Mouse (Mus musculus) forebrain, embryonic 15.5 days (tissue): Measurements from ENCODE around the gene Kdelr3. TPM values are rescaled to one million over a fixed set of nuclear protein-coding genes. Genes with fewer than 3 reads are reported as not detected.
A peak's percentile ranks its signal among the peaks of the same experiment; 100 is the strongest.

ENCODE experiments used
- ATAC-seq: fragments of 200-750 bp; cut with Nextera tagmentation; replicated peaks from 2 replicates; pipeline ENCODE4 v1.8.0; 2017; ENCODE audit warnings: mild to moderate bottlenecking, moderate TSS enrichment, moderate library complexity
- H3K27ac ChIP-seq: fragments of 300-500 bp; sonication (generic); replicated peaks from 2 replicates; pipeline ENCODE4 v1.5.1; 2015; ENCODE audit warnings: mild to moderate bottlenecking, inconsistent platforms
- H3K27me3 ChIP-seq: fragments of 300-500 bp; sonication (generic); 2 replicates; pipeline ENCODE4 v1.6.1; 2015; ENCODE audit warnings: inconsistent platforms
- H3K36me3 ChIP-seq: fragments of 300-500 bp; sonication (generic); 2 replicates; pipeline ENCODE4 v1.6.1; 2015; ENCODE audit warnings: mild to moderate bottlenecking, inconsistent platforms
- H3K4me1 ChIP-seq: fragments of 300-500 bp; sonication (generic); 2 replicates; pipeline ENCODE4 v1.6.1; 2015; ENCODE audit warnings: inconsistent platforms
- H3K4me2 ChIP-seq: fragments of 300-500 bp; sonication (generic); replicated peaks from 2 replicates; pipeline ENCODE4 v1.6.1; 2015; ENCODE audit warnings: mild to moderate bottlenecking, inconsistent platforms
- H3K4me3 ChIP-seq: fragments of 300-500 bp; sonication (generic); 2 replicates; pipeline ENCODE4 v1.5.1; 2015; ENCODE audit warnings: mild to moderate bottlenecking, inconsistent platforms
- H3K9ac ChIP-seq: fragments of 300-500 bp; sonication (generic); replicated peaks from 2 replicates; pipeline ENCODE4 v1.6.1; 2015; ENCODE audit warnings: mild to moderate bottlenecking, inconsistent platforms
- H3K9me3 ChIP-seq: fragments of 300-500 bp; sonication (generic); 2 replicates; pipeline ENCODE4 v1.6.1; 2016; ENCODE audit warnings: inconsistent platforms
- WGBS: fragments of 180-500 bp; shearing (Covaris S2); methylation state at CpG from one replicate; pipeline ENCODE4 v1.1.7; 2015; ENCODE audit warnings: mixed read lengths; 5-methylcytosine and 5-hydroxymethylcytosine counted together
- polyA plus RNA-seq: library from polyadenylated mRNA; unstranded; fragments of >200 nt; fragmentation: Nextera tagmentation; extraction: Ambion mirVana; gene quantifications from 2 replicates; pipeline ENCODE4 v1.2.1, GENCODE M21; 2015

The Kdelr3 gene
- polyA plus RNA-seq, 1 experiment from 2014 or later, result 5.3 TPM

DNA sequence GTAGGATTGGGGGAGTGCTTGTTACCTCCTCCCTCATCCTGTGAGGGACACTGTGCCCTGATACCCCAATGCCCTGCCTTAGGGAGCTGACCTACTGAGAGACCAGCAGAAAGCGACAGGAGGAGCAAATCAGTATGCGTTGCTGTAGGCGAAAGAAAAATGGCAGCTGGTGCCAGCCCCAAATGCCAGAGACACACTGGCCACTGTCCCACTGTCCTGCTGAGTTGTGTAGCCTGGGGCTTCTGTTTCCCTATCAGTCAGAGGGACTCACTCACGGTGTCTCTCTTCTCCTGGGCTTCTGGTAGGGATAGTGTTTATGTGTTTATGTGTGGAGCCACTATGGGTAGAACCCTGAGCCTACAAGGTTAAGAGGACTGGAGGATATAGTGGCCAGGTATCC lies 1.5 kb downstream of the Kdelr3 start:
- ATAC-seq, result no peak

DNA sequence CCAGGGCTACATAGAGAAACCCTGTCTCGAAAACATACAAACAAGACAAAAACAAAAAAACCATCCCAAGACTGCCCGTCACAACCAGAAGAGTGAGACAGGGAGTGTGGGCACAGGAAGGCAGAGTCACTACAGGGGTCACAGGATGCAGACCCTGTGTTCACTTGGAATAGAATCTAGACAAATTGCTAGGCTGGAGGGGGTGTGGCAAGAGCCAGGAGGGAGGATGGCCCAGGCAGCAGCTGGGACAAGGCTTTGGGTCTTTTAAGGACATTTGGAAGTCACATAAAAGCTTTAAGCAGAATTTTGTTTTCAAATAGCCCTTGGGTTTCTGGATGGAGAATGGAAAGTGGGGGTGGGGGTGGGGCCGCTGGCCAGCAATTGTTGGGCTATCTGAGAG lies 2.4 kb downstream of the Kdelr3 start:
- Histone ChIP-seq H3K9me3 (no peaks in the 10 kb centered on the region), H3K4me2 (no peak overlapping the region), H3K4me3 (no peak overlapping the region), H3K4me1 (peaks cover 12% of the 10 kb centered on the region), H3K27ac (no peak overlapping the region), H3K36me3 (no peaks in the 10 kb centered on the region), H3K27me3 (peaks cover 41% of the 10 kb centered on the region), H3K9ac (no peak overlapping the region)
- WGBS, result 85% methylated on average over 3 of the region's 3 CpGs
- ATAC-seq, result no peak

More for the DNA sequence above, 1.5 kb downstream of the Kdelr3 start:
- 62% methylated on average over 4 of the region's 4 CpGs for WGBS
- H3K4me3 ChIP-seq, result no peak overlapping the region
- H3K27me3 ChIP-seq, result peaks cover 45% of the 10 kb centered on the region
- H3K36me3 ChIP-seq, result no peaks in the 10 kb centered on the region
- no peak overlapping the region for H3K4me2 ChIP-seq
- no peak overlapping the region for H3K9ac ChIP-seq
- no peak overlapping the region for H3K27ac ChIP-seq
- peaks cover 12% of the 10 kb centered on the region for H3K4me1 ChIP-seq
- H3K9me3 ChIP-seq, result no peaks in the 10 kb centered on the region

DNA sequence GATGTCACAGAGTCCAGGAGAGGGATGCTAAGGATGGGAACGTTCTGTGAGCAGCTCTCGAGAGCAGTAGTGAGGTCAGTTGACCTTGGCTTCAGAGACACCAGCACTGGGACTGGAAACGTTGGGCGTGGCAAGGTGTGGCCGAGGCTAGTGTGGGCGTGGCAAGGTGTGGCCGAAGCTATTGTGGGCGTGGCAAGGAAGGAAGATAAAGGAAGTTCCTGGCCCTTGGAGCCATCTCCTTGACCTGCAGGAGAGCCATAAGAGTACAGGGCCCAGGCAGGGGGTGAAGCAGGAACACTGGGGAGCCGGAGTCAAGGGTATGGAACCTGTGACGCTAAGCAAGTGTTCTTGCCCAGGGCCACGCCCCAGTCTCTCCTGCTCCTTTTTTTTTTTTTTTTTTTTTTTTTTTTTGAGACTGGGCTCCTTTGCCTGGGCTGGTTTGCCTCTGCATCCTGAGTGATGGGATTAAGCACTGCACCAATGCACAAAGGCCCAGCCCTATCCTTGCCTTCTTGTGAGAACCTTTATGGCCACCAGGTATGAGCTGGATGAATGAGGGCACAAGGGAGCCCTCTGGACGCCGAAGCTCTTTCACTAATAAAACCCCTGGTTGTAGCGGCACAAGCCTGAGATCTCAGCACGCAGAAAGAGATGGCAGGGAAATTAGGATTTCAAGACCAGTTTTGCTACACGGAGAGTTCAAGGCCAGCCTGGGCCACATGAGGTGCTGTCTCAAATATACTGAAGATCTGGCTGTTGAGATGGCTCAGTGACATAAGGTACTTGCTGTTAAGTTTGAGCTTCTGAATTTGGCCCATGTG lies 3.4 kb downstream of the Kdelr3 start:
- Histone ChIP-seq H3K4me2 (no peak overlapping the region), H3K27me3 (peaks cover 30% of the 10 kb centered on the region), H3K9ac (no peak overlapping the region), H3K4me3 (no peak overlapping the region), H3K27ac (no peak overlapping the region), H3K9me3 (no peaks in the 10 kb centered on the region), H3K4me1 (peaks cover 12% of the 10 kb centered on the region), H3K36me3 (no peaks in the 10 kb centered on the region)
- no peak for ATAC-seq
- 49% methylated on average over 16 of the region's 16 CpGs for WGBS

DNA sequence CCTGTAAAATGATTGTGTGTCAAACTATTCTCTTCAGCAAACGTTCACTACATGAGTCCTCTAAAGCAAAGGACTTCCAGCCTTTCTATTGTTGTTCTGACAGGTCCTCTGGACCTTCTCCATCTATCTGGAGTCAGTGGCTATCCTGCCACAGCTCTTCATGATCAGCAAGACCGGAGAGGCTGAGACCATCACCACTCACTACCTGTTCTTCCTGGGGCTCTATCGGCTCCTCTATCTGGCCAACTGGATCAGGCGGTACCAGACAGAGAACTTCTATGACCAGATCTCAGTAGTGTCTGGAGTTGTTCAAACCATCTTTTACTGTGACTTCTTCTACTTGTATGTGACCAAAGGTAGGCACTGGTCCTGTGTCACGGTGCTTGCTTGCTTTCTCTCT lies 9.4 kb downstream of the Kdelr3 start:
- no peak for ATAC-seq
- 83% methylated on average over 5 of the region's 5 CpGs for WGBS

DNA sequence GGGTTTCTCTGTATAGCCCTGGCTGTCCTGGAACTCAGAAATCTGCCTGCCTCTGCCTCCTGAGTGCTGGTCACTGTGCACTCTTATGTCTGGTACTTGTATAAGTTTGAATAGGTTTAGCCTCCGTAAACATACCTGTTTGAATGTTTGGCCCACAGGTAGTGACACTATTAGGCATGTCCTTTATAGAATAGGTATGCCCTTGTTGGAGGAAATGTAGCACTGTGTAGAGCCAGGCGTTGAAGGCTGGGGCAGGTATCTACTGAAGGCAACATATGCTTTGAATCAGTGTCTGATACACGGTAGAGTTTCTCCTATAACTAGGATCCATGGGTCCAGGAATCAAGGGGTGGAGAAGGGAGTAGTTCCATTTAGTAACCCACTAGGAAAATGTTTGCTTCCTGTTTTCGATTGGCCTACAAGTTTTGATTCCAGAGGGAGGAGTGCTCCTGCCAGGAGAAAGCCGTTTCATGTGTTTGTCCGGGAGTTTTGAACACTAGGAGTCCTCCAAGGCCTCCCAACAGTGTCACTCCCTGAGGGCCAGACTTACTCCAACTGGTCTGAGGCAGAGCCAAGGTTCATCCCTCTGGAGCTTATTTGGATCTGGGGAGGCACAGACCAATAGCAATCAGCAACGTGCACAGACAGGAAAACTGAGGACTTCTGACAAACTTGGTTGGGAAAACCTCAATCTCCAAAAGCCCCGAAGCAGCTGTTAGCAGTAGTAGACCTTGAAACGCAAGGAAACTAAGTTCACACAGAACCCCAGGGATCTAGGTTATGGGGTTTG lies 10.0 kb downstream of the Kdelr3 start:
- Histone ChIP-seq H3K4me2 (no peak overlapping the region), H3K9me3 (no peaks in the 10 kb centered on the region), H3K36me3 (peaks cover 52% of the 10 kb centered on the region), H3K4me1 (no peaks in the 10 kb centered on the region), H3K27ac (0 out of 2 replicates have a peak overlapping the region, but pooled peaks have one; percentile 8), H3K4me3 (no peak overlapping the region), H3K27me3 (no peaks in the 10 kb centered on the region), H3K9ac (no peak overlapping the region)
- ATAC-seq, result no peak
- WGBS, result 67% methylated on average over 9 of the region's 9 CpGs

More for the DNA sequence above, 9.4 kb downstream of the Kdelr3 start:
- no peak overlapping the region for H3K27ac ChIP-seq
- no peaks in the 10 kb centered on the region for H3K9me3 ChIP-seq
- H3K9ac ChIP-seq, result no peak overlapping the region
- H3K36me3 ChIP-seq, result peaks cover 46% of the 10 kb centered on the region
- no peak overlapping the region for H3K4me3 ChIP-seq
- no peaks in the 10 kb centered on the region for H3K27me3 ChIP-seq
- no peaks in the 10 kb centered on the region for H3K4me1 ChIP-seq
- H3K4me2 ChIP-seq, result no peak overlapping the region

DNA sequence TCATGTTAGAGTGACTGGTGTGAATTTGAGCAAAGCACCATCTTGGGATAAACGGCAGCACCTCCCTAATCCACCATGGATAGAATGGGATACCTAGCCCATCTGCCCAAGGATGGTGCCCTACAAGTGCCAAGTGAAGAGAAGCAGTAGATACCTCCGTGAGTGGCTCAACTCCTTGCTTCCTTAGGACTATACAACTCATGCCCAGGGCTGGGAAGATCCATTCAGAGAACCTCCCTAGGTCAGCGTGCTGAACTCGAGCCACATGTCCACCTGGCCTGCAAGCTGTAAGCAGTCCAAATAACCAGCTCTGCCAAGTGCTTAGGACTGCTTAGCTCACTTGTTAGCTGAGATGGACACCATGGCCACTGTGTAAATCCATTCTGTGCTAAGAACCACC lies 11.0 kb downstream of the Kdelr3 start:
- Histone ChIP-seq H3K9me3 (no peaks in the 10 kb centered on the region), H3K36me3 (peaks cover 62% of the 10 kb centered on the region), H3K4me3 (no peak overlapping the region), H3K4me2 (no peak overlapping the region), H3K9ac (no peak overlapping the region), H3K4me1 (no peaks in the 10 kb centered on the region), H3K27me3 (no peaks in the 10 kb centered on the region), H3K27ac (no peak overlapping the region)
- no peak; the same call in 1 of the 2 replicates for ATAC-seq
- 82% methylated on average over 4 of the region's 4 CpGs for WGBS

DNA sequence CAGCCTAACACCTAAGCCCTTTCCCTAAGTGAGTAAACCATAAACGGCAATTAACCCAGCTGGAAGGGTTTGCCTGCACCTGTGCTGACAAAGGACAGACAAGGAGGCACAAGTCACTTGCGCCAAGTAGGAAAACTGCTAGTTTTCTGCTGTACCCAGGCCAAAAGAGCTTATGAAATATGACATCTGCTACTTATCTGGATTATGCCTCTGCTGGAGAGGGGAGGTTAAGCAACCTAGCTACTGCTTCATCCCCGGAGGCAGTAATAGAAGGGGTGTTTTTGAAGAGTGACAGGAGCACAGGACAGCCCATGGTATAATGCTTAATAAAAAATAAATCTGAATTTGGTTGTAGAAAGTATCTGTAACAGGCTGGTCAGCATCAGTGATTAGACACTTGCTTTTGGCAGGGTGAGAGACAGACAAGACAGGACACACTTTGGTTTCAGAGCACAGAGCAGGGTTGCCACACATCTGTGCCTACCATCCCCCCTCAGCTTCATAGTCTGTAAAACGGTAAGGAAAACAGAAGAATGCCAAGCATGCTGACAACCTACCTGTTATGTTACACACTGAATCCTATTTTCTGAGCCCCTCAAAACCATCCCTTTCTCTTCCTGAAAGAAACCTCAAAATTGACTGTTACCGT lies 11.9 kb downstream of the Kdelr3 start:
- ATAC-seq, result no peak
- Histone ChIP-seq H3K4me1 (no peaks in the 10 kb centered on the region), H3K27ac (peak overlapping the region; percentile 31; the same call in 1 of the 2 replicates), H3K4me3 (no peak overlapping the region), H3K27me3 (no peaks in the 10 kb centered on the region), H3K36me3 (peaks cover 70% of the 10 kb centered on the region), H3K9me3 (no peaks in the 10 kb centered on the region), H3K4me2 (no peak overlapping the region), H3K9ac (no peak overlapping the region)
- 70% methylated on average over 5 of the region's 5 CpGs for WGBS

DNA sequence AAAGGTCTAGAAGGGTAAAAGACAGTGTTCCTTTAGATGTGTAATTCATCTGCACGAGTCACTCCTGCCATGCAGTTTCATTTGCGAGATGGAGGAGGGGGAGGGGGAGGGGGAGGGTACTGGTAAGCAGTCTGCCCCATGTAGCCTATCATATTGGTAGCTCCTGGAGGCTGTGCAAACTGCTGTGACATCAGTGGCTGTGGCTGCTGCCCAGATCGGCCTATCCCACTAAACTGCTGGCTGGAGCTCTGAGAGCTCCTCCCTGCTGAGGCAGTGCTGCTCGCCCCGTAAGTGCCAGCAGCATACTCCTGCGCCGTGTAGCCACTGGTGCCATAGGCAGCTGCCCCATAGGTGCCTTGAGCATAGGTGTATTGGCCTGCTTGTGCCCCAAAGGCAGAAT lies 13.7 kb downstream of the Kdelr3 start:
- ATAC-seq, result 0 out of 2 replicates have a peak, but pooled peaks have one; percentile 21
- Histone ChIP-seq H3K9me3 (no peaks in the 10 kb centered on the region), H3K27ac (no peak overlapping the region), H3K4me2 (no peak overlapping the region), H3K27me3 (no peaks in the 10 kb centered on the region), H3K4me3 (no peak overlapping the region), H3K9ac (no peak overlapping the region), H3K4me1 (no peaks in the 10 kb centered on the region), H3K36me3 (peaks cover 87% of the 10 kb centered on the region)
- WGBS, result 85% methylated on average over 7 of the region's 7 CpGs

DNA sequence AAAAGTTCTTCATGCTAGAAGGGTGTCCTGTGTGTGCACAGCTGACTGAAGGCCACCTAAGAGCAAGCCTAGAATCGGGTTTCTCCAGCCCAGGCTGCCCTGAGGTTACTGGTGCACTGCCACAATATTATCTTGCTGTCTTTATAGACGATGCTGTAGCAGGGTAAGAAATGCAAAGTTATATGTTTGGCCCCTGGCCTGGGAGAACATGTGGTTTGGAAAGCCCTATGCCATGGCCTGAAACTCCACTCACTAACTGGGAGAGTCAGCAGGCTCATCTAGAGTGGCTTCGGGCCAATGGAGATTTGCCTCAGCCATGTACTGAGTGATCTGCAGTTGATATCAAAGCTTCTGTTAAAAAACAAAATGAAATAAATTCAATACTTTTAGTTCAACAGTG lies 17.6 kb downstream of the Kdelr3 start:
- no peak for ATAC-seq
- 90% methylated on average over 3 of the region's 3 CpGs for WGBS
- H3K9ac ChIP-seq, result no peak overlapping the region

DNA sequence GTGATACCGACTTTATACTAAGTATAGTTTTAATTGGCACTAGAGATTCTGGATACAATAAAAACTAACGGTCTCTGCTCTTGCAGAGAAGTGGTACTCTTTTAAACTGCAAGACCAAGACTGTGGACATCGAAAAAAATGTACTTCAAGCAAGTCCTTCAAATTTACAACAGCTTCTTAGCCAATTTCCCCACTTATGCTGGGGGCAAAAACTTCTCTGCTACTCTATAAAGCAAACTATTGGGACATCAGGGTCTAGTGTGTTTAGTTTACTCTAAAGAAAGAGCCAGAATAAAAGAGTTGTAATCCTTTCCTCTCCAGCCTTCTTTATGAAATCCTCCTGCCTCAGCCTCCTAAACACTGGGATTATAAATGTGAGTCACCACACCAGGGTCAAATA lies 27.8 kb downstream of the Kdelr3 start:
- no peaks in the 10 kb centered on the region for H3K27me3 ChIP-seq
- WGBS, result 91% methylated on average over 3 of the region's 3 CpGs
- no peak overlapping the region for H3K9ac ChIP-seq
- peak overlapping the region; percentile 65 for H3K4me2 ChIP-seq
- H3K27ac ChIP-seq, result no peak overlapping the region
- peaks cover 53% of the 10 kb centered on the region for H3K36me3 ChIP-seq
- H3K9me3 ChIP-seq, result no peaks in the 10 kb centered on the region
- no peak for ATAC-seq
- peak overlapping the region; percentile 89 for H3K4me3 ChIP-seq
- H3K4me1 ChIP-seq, result peaks cover 43% of the 10 kb centered on the region

More for the DNA sequence above, 17.6 kb downstream of the Kdelr3 start:
- Histone ChIP-seq H3K27me3 (no peaks in the 10 kb centered on the region), H3K27ac (no peak overlapping the region), H3K9me3 (no peaks in the 10 kb centered on the region), H3K4me3 (no peak overlapping the region), H3K4me1 (0 out of 2 replicates have a peak, but pooled peaks cover 4% of the 10 kb centered on the region), H3K36me3 (peaks cover 97% of the 10 kb centered on the region), H3K4me2 (no peak overlapping the region)

DNA sequence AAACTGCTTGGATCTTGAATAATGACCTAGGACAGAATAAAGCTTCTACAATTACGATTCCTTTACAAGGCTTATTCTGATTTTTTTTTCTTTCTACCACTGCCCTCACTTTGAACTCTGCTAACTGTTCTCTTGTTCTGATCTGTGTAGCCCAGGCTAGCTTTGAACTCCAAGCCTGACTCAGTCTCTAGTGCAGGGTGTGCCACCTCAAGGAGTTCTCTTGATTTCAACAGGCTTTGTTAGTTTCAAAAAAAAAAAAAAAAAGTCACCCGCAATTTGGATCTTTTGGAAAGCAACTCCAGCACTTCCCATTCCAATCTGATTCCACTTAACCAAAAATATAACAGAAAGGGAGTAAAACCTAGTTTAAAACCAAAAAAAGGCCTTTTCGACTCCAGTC lies 29.3 kb downstream of the Kdelr3 start:
- Histone ChIP-seq H3K4me2 (peak overlapping the region; percentile 65), H3K36me3 (peaks cover 38% of the 10 kb centered on the region), H3K9me3 (no peaks in the 10 kb centered on the region), H3K27me3 (no peaks in the 10 kb centered on the region), H3K9ac (peak overlapping the region; percentile 92), H3K4me1 (peaks cover 36% of the 10 kb centered on the region), H3K27ac (peak overlapping the region; percentile 97), H3K4me3 (peak overlapping the region; percentile 89)
- ATAC-seq, result no peak
- 2% methylated on average over 3 of the region's 3 CpGs for WGBS

DNA sequence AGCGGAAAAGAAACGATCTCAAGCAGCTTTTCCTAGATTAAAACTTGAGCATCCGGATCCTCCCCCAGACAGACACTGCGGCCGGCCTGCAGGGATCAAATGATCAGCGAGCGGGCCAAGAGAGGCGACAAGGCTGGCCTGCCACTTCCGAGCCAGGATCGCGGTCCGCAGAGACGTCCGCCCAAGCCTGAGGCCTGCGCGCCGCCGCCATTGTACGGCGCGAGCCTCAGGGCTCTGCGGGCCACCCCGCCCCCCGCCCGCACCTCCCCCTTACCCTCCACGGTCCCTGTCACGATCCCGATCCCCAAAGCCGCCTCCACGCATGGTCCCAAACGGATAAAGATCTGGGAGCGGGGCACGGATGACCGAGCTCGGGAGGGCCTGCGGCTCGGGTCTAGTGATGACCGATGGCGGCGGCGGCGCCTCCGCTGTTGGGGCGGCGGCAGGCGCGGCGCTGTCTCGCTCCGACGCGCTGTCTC lies 29.7 kb downstream of the Kdelr3 start:
- peak; percentile 75 for ATAC-seq
- Histone ChIP-seq H3K4me1 (peaks cover 34% of the 10 kb centered on the region), H3K27ac (peak overlapping the region; percentile 97), H3K27me3 (no peaks in the 10 kb centered on the region), H3K9ac (peak overlapping the region; percentile 92), H3K4me3 (peak overlapping the region; percentile 89), H3K36me3 (peaks cover 33% of the 10 kb centered on the region), H3K4me2 (peak overlapping the region; percentile 65), H3K9me3 (no peaks in the 10 kb centered on the region)
- under 1% methylated on average over 52 of the region's 52 CpGs for WGBS
